Mouse (Mus musculus) left cerebral cortex, postnatal 25 days (tissue): ENCODE measurements around the gene Nostrin. TPM values are rescaled to one million over a fixed set of nuclear protein-coding genes. Genes with fewer than 3 reads are reported as not detected.

Experiments
- DNase-seq, 2 experiments: peaks; one replicate each; pipeline ENCODE4 v3.0.0; 2022; ENCODE audit warnings: low spot score in 2 of 2, mixed read lengths in 1 of 2
- intact Hi-C: fragments of 180-260 bp; cut with DNase I; formaldehyde crosslinking; loops from one replicate; pipeline ENCODE4 v1.15.1; 2025
- total RNA-seq, 2 experiments: library from RNA; stranded (reverse); gene quantifications; 2 replicates each; pipeline ENCODE4 v1.2.3; 2021

The Nostrin gene
- total RNA-seq, 2 experiments from 2014 or later, result 4.7 to 4.8 TPM

DNA sequence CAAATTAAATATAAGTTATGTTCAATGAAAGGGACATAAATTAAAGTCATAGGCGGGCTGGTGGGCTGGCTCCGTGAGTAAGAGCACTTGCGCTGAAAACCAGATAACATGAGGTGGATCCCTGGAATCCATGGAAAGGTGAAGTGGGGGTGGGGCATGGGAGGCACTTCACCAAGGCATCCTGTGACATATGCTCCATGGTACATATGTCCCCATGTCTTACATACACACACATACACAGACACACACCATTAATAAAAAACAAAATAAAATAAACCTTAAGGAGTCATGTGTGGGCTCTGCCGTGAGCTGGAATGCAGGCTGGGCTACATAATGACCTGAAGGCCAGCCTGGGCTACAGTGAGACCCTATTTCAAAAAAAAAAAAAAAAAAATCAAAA, 44.1 kb downstream of the Nostrin start:
- DNase-seq, result no peak
- intact Hi-C loops, result no loop called here

- DNase-seq, result no peak
- intact Hi-C loops, result no loop called here
Observed at GRCm38 (mm10) chr2:69187990-69188389, 52.4 kb downstream of the Nostrin start.

DNA sequence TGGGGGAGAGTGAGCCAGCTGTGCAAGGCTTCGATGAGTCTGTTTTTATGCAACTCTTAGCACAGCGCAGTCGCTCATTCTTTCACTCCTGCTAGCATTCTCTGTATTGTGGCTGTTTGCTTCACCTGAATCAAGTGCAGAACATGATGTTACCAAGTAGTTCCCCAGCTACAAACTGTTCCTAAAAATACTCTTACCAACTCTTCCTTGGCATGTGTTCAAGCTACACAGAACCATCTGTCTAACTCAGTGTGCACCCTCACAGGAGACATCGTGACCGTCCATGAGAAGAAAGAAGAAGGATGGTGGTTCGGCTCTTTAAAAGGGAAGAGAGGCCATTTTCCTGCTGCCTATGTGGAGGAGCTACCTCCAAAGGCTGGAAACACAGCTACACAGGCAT, 53.1 kb downstream of the Nostrin start:
- intact Hi-C loops, result no loop called here
- DNase-seq, result peak; percentile 42 to 81

DNA sequence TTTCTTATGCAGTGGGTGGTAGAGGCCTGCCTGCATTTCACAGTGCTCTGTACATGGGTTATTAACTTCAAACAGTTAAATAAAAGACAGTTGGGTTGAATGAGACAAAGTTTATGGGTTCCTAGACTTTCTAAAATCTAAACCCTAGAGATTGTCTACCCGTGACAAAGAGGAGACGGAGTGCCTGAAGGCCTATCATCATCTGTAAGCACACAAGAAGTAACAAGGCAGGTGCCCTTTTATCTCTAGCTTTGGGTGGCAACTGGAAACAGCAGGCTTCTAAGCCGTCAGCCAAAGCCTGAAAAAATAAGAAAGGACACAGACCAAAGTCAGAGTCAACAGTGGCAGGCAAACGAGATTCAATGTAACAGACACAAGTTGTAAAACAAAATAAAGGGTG, 53.6 kb downstream of the Nostrin start:
- no peak for DNase-seq

DNA sequence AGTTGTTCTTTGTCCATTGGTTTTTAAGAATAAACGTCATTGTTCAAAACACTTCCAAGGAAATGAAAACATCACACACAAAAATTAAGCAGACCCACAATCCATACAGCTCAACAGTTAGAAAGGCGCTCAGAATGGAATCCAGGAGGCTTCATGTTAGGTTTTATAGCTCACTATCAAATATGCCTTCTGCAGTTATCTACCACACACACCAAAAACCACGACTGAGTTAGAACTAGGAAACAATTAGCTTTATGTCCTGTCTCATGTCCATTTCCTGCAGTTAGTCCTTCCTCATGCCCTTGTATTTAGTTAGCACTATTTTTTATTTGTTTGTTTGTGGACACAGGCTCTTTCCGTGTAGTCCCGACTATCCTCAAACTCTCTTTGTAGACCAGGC, 55.5 kb downstream of the Nostrin start:
- intact Hi-C loops, result no loop called here
- DNase-seq, result no peak

More for the DNA sequence above, 53.6 kb downstream of the Nostrin start:
- intact Hi-C loops, result no loop called here

GRCm38 (mm10) chr2:69193555-69193954, 58.0 kb downstream of the Nostrin start:
- intact Hi-C loops, result no loop called here
- no peak for DNase-seq

- no peak for DNase-seq
- intact Hi-C loops, result no loop called here
Observed at GRCm38 (mm10) chr2:69205185-69205584, 69.6 kb downstream of the Nostrin start.

DNA sequence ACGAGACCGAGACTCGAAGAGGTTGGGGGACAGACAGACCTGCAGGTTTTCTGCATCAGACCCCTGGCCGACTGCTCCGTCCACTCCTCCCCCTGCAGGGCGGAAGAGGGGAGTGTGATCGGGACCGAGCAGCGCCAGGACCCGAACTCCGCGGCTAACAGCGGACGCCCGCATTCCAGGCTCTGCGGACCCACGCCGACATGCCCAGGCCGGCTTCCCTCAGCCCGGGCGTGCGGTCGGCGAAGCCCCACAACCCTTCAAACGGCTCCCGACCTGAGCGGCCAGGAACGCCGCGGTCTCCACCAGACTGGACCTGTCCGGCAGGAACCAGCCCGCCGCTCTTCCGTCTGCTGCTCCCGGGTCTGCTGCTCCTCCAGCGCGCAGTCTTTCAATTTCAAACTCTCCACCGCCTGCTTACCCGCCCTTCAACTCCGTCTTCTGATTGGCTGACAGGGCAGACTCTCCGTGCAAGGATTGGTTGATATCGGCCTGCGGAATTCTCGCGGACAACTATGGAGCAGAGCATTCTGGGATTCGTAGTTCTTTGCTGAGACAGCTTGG, 70.3 kb downstream of the Nostrin start, which contains the start of gene Spc25:
Gene Spc25 (minus strand): TSS at position 404 of the 561 bp plus-strand sequence.
- DNase-seq, result peak; percentile 89 to 96
- intact Hi-C loops, result no loop called here

- intact Hi-C loops, result no loop called here
- DNase-seq, result no peak
Observed at GRCm38 (mm10) chr2:69206523-69206922, 70.9 kb downstream of the Nostrin start.

DNA sequence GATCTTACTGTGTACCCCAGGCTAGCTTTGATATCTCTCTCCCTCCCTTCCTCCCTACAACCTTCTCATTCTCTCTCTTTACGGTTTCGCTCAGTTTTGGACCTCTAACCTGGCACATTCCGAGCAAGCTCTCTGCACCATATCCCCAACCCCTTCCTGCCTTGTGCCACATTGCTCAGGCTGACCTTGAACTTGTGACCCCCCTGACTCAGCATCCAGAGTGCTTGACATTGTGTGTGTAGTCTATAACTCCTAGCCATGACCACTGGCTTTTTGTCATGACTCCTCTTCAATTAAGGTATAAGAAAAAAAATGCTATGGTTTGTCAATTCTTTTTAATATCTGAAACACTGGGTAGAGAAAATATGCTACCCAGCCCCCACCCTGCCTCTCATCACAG, 74.1 kb downstream of the Nostrin start:
- intact Hi-C loops, result no loop called here
- no peak for DNase-seq

- no peak for DNase-seq
Observed at GRCm38 (mm10) chr2:69210773-69211172, 75.2 kb downstream of the Nostrin start, which contains the start of gene G6pc2. G6pc2 (plus strand) TSS chr2:69211073.

DNA sequence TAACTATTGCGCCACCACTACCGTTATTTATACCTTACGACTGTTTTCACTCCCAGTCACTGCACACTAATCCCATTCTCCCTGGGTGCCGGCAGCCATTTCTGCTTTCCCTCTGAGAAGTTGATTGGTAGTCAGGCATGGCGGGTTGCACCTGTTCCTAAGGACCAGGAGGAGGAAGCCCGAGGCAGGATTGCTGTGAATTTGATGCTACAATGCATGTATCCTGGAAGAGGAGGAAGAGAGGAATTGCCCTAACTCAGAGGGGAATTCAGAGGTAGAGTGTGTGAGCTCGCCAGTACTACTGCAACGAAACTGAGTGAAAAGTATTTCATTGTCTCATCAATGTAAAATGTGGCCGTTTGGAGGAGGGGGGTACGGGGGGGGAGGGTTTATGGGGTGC, 77.1 kb downstream of the Nostrin start:
- intact Hi-C loops, result no loop called here
- DNase-seq, result no peak

More at GRCm38 (mm10) chr2:69210773-69211172, 75.2 kb downstream of the Nostrin start, which contains the start of gene G6pc2:
- intact Hi-C loops, result no loop called here

- intact Hi-C loops, result no loop called here
- DNase-seq, result no peak
Observed at GRCm38 (mm10) chr2:69215242-69215641, 79.6 kb downstream of the Nostrin start.

DNA sequence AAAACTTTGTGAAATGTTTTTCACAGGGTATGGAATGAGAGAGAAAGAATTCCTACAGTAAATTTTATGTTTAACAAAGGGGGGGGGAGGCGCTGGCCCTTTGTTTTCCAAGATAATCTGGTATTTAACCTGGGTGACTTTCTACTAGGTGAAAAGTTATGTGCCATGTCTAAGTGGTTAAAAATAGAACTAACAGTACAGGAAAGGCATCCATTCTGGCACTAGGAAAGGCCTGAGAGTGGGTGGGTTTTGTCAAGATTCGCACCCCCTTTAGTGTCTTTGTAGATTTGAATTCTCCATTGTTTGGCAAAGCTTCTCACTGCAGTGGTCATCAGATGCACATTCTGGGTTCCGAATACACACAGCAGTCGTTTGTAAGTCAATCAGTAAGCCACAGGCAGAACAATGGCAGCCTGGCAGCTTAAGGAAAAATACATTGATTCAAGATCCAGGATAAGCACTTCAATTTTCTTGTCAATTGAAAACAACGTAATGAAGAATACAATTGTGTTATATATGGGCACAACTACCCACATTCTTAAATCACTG, 86.3 kb downstream of the Nostrin start:
- DNase-seq, result no peak
- intact Hi-C loops, result no loop called here

- intact Hi-C loops, result no loop called here
- DNase-seq, result no peak
Observed at GRCm38 (mm10) chr2:69222815-69223214, 87.2 kb downstream of the Nostrin start.

DNA sequence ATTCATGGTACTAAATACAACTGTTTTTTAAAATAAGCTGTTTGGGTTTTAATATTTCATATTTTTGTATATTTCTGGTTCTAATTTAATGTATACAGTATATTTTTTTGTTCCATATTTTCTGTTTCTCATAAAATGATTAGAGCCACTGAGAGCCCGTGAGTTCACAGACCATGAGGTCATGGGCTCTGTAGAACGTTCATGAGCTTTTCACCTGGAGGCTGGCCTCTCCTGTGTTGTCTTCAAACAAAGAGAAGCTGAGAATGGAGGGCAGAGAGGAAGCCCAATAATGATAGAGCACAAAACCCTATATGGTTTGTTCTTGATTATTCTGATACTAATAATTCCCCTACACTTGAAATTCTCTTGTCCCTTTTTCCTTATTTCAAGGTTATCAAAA, 89.1 kb downstream of the Nostrin start:
- DNase-seq, result no peak
- intact Hi-C loops, result no loop called here

- intact Hi-C loops, result no loop called here
- no peak for DNase-seq
Observed at GRCm38 (mm10) chr2:69226876-69227275, 91.3 kb downstream of the Nostrin start.

DNA sequence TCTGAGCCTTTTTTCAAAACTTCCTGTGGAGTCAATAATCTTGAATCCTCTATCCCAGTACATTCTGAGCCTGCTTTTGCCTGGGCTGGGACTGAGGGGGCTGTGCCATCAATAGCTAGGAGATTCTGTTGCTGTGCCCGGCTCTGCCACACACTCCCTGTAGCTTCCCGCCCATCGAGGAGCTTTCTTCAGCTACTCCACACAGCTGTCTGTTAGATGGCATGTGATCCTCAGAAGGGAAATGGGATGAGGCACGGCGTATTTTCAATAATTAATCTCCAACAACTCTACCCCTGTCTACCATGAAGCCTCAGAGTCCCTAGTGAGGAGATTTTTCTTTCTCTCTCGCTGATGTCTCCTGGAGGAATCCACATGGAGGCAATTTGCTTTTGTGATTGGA, 93.0 kb downstream of the Nostrin start:
- DNase-seq, result peak in 1 of 2 experiments; percentile 14
- intact Hi-C loops, result no loop called here

- DNase-seq, result no peak
- intact Hi-C loops, result no loop called here
Observed at GRCm38 (mm10) chr2:69230137-69230536, 94.5 kb downstream of the Nostrin start.

- no peak for DNase-seq
- intact Hi-C loops, result no loop called here
Observed at GRCm38 (mm10) chr2:69232101-69232500, 96.5 kb downstream of the Nostrin start.

DNA sequence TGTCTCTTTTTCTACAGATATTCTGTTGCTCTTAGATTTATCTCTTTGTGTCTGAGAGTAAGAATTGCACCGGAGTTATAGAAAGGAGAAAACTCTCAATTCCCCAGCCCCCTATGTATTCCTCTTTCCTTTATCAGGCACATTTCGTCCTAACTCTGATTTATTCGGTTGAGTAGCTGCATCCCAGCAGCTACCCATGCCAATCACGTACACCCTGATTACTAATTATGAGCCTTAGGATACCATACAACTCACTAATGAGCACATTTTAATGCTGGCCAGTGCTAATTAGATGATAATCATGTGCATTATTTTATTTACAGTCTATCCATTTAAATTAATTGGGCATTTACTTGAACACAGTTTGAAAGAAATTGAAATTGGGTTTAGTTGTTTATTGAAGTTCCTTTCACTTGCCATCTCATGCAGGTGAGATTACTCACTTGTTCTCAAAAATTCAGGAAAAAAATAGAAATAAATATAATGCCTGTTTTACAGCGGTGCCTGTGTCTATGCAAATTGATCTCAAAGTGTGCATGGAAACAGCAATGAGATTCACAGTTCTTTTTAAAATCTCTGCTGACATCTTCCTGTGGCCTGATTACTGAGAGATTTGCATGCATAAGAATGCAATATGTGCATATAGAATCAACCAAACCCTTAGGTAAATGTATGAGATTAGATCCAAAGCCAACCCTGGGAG, 99.5 kb downstream of the Nostrin start:
- no peak for DNase-seq
- intact Hi-C loops, result no loop called here
